Comparison of ENCODE assay signal across 8 mouse cellular contexts in the genomic region with DNA sequence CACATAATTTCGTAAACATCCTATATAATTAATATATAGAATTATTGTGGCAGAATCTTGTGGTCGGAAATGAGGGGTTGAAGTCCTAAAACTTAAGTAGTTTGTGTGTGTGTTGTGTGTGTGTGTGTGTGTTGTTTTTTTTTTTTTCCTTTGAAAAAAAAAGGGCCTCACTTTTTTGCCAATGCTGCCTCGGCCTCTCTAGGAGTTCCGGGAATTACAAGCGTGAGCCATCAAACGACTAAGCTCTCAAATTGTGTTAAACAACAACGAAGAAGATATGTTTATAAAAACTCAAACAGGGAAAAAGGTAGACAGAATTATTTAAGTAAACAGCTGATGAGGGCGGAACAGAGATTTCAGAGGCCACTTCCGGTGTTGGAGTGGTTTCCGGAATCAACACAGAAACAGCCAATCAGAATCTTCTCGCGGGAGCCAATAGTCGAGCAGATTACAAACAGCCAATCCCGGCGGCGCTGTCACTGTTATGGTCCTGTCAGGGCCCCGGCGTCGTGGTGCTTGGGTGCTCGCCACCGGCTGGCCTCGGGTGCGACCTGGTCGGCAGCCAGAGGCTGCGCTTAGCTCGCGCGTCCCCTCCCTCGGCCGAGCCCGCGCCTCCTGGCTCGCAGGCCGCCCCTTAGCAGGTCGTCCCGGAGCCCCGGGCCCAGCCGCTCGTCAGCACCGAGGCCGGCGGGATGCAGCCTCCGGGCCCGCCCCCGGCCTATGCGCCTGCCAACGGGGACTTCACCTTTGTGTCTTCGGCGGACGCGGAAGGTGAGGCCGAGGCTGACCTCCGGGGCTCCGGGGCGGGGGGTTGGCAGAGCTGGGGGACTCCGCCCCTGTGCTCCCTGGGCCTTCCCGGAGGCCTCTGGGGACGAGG. TPM values are rescaled to one million over a fixed set of nuclear protein-coding genes. Genes with fewer than 3 reads are reported as not detected.
A peak's percentile ranks its signal among the peaks of the same experiment; 100 is the strongest.
DNase-seq lines count a peak whose midpoint lies in the region; ATAC-seq and TF ChIP-seq lines count a peak whose summit lies in the region.

TSS of gene Yipf4 (plus strand) at position 470 of the 877 bp plus-strand sequence.

- intact Hi-C loops in heart, postnatal 10 days (cut with DNase I) = loop anchor here (2.0 kb wide), 1 partner anchor 40 kb away; the partner anchor contains the start of gene Birc6

- peak within 1 kb of the TSS; percentile 70 for H3K4me2 ChIP-seq in forebrain, embryonic 13.5 days
- peak within 1 kb of the TSS; percentile 72 for H3K4me2 ChIP-seq in liver, postnatal 0 days (ENCODE audit: low read depth, low read length)
- peak within 1 kb of the TSS; percentile 63 for H3K4me2 ChIP-seq in neural tube, embryonic 14.5 days (ENCODE audit: low read depth, low read length)

- TF ChIP-seq POLR2A in ES-Bruce4 (IDR thresholded peaks at IDR 0.05; ENCODE audit: insufficient read depth, low read length) = no peak

- no peak within 1 kb of the TSS for H3K27ac ChIP-seq in ES-Bruce4 (ENCODE audit: insufficient read depth, low read length)
- H3K27ac ChIP-seq in forebrain, embryonic 13.5 days = peak within 1 kb of the TSS; percentile 65
- peak within 1 kb of the TSS; percentile 98 for H3K27ac ChIP-seq in liver, postnatal 0 days (ENCODE audit: low read depth)
- H3K27ac ChIP-seq in neural tube, embryonic 14.5 days (ENCODE audit: low read depth, low read length) = peak within 1 kb of the TSS; percentile 76

- ATAC-seq in cerebellum, adult (ENCODE audit: insufficient number of reproducible peaks, low FRiP score, low TSS enrichment) = peak; percentile 100
- peak; percentile 100 for ATAC-seq in forebrain, embryonic 13.5 days
- peak; percentile 99 for ATAC-seq in liver, postnatal 0 days
- ATAC-seq in neural tube, embryonic 14.5 days (ENCODE audit: low read depth) = peak; percentile 100

- WGBS in forebrain, embryonic 13.5 days = 5% methylated on average over 57 of the region's 58 CpGs
- 5% methylated on average over 58 of the region's 58 CpGs for whole genome bisulfite sequencing in large intestine, adult 2 months
- WGBS in liver, postnatal 0 days (ENCODE audit: insufficient replicate concordance) = 5% methylated on average over 53 of the region's 58 CpGs
- 7% methylated on average over 44 of the region's 58 CpGs for WGBS in neural tube, embryonic 14.5 days

- peaks cover 13% of the 10 kb centered on the region for H3K36me3 ChIP-seq in ES-Bruce4 (ENCODE audit: control insufficient read depth, insufficient read depth, low read length, poor library complexity, severe bottlenecking)
- peaks cover 25% of the 10 kb centered on the region for H3K36me3 ChIP-seq in forebrain, embryonic 13.5 days (ENCODE audit: poor library complexity, severe bottlenecking)
- peaks cover 16% of the 10 kb centered on the region for H3K36me3 ChIP-seq in liver, postnatal 0 days (replicated peaks; ENCODE audit: insufficient read depth, low read length)
- H3K36me3 ChIP-seq in neural tube, embryonic 14.5 days (ENCODE audit: control insufficient read depth, insufficient read depth, low read length) = peaks cover 7% of the 10 kb centered on the region

- no peak for TF ChIP-seq EP300 in ES-Bruce4 (IDR thresholded peaks at IDR 0.05; ENCODE audit: insufficient read depth, low read depth, low read length)
- TF ChIP-seq EP300 in liver, postnatal 0 days (IDR thresholded peaks at IDR 0.05; ENCODE audit: low read depth) = peak; percentile 49; the same call in 1 of the 2 replicates

- H3K27me3 ChIP-seq in ES-Bruce4 (ENCODE audit: control insufficient read depth, insufficient read depth, low read length, poor library complexity, severe bottlenecking) = no peaks in the 10 kb centered on the region
- no peaks in the 10 kb centered on the region for H3K27me3 ChIP-seq in forebrain, embryonic 13.5 days
- no peaks in the 10 kb centered on the region for H3K27me3 ChIP-seq in liver, postnatal 0 days (ENCODE audit: insufficient read depth, low read length)
- H3K27me3 ChIP-seq in neural tube, embryonic 14.5 days (ENCODE audit: control insufficient read depth, insufficient read depth, low read length) = no peaks in the 10 kb centered on the region

- TF ChIP-seq CTCF in ES-Bruce4 (IDR thresholded peaks at IDR 0.05; ENCODE audit: low read depth, low read length) = no peak
- TF ChIP-seq CTCF in liver, postnatal 0 days (IDR thresholded peaks at IDR 0.05; ENCODE audit: low read depth) = no peak

- no peaks in the 10 kb centered on the region for H3K9me3 ChIP-seq in ES-Bruce4 (replicated peaks; ENCODE audit: control insufficient read depth, insufficient read depth, low read length, poor library complexity, severe bottlenecking)
- no peaks in the 10 kb centered on the region for H3K9me3 ChIP-seq in forebrain, embryonic 13.5 days (replicated peaks)
- H3K9me3 ChIP-seq in liver, postnatal 0 days (ENCODE audit: low read length) = no peaks in the 10 kb centered on the region
- H3K9me3 ChIP-seq in neural tube, embryonic 14.5 days (ENCODE audit: control insufficient read depth, low read length) = no peaks in the 10 kb centered on the region

- H3K4me1 ChIP-seq in ES-Bruce4 (ENCODE audit: control insufficient read depth, insufficient read depth, low read length) = no peaks in the 10 kb centered on the region
- H3K4me1 ChIP-seq in forebrain, embryonic 13.5 days = peaks cover 16% of the 10 kb centered on the region
- no peaks in the 10 kb centered on the region; the same call in 1 of the 2 replicates for H3K4me1 ChIP-seq in liver, postnatal 0 days (ENCODE audit: insufficient read depth)
- H3K4me1 ChIP-seq in neural tube, embryonic 14.5 days (ENCODE audit: control insufficient read depth, insufficient read depth, low read length) = 0 out of 2 replicates have a peak, but pooled peaks cover 4% of the 10 kb centered on the region

- H3K4me3 ChIP-seq in ES-Bruce4 (ENCODE audit: low read depth, low read length) = peak within 1 kb of the TSS; percentile 66
- H3K4me3 ChIP-seq in forebrain, embryonic 13.5 days = peak within 1 kb of the TSS; percentile 97
- H3K4me3 ChIP-seq in liver, postnatal 0 days (ENCODE audit: low read depth, low read length) = peak within 1 kb of the TSS; percentile 80
- peak within 1 kb of the TSS; percentile 99 for H3K4me3 ChIP-seq in neural tube, embryonic 14.5 days (ENCODE audit: low read depth, low read length)

- peak within 1 kb of the TSS; percentile 82 for H3K9ac ChIP-seq in ES-Bruce4 (ENCODE audit: low read depth, poor library complexity, severe bottlenecking)
- peak within 1 kb of the TSS; percentile 90 for H3K9ac ChIP-seq in forebrain, embryonic 13.5 days
- H3K9ac ChIP-seq in liver, postnatal 0 days (replicated peaks) = peak within 1 kb of the TSS; percentile 88
- H3K9ac ChIP-seq in neural tube, embryonic 14.5 days (replicated peaks; ENCODE audit: low read depth, low read length) = peak within 1 kb of the TSS; percentile 90

- DNase-seq in heart, postnatal 10 days = peak; percentile 98 to 99
- DNase-seq in large intestine, adult 2 months (ENCODE audit: low read depth, low spot score) = peak; percentile 89
- peak; percentile 97 for DNase-seq in liver, postnatal 0 days
- DNase-seq in testis, postnatal 10 days (ENCODE audit: low spot score) = peak; percentile 95

RNA-seq across cellular contexts. Expression of gene Yipf4, which starts in this region (rescaled TPM):
- 82.5 and 128 TPM in 2 replicates for polyA plus RNA-seq in ES-Bruce4 (2011; ENCODE audit: insufficient read depth, insufficient read length, low read depth, missing spikeins)
- polyA plus RNA-seq in forebrain, embryonic 13.5 days (2015; fragmentation: Nextera tagmentation; extraction: Ambion mirVana) = 47.6 and 62.7 TPM in 2 replicates
- total RNA-seq in heart, postnatal 10 days (2021) = 10 to 100 TPM; 75.6 to 79.2 TPM
- 17.4 and 32.6 TPM in 2 replicates for polyA plus RNA-seq in large intestine, adult 2 months (2012; rRNA removed)
- polyA plus RNA-seq in liver, postnatal 0 days (2015; fragmentation: Nextera tagmentation; extraction: Ambion mirVana) = 59.5 and 67.1 TPM in 2 replicates
- polyA plus RNA-seq in neural tube, embryonic 14.5 days (2014; fragmentation: Nextera tagmentation; extraction: Ambion mirVana) = 59.1 and 62.0 TPM in 2 replicates
